Mouse (Mus musculus): ENCODE measurements at regions not wholly inside any gene's neighbourhood (a gene's known extent, or its start where the extent isn't known, plus 50 kb on each side); places are given as distances from the start of the nearest gene placed in this dataset.
A peak's percentile ranks its signal among the peaks of the same experiment; 100 is the strongest.

DNA sequence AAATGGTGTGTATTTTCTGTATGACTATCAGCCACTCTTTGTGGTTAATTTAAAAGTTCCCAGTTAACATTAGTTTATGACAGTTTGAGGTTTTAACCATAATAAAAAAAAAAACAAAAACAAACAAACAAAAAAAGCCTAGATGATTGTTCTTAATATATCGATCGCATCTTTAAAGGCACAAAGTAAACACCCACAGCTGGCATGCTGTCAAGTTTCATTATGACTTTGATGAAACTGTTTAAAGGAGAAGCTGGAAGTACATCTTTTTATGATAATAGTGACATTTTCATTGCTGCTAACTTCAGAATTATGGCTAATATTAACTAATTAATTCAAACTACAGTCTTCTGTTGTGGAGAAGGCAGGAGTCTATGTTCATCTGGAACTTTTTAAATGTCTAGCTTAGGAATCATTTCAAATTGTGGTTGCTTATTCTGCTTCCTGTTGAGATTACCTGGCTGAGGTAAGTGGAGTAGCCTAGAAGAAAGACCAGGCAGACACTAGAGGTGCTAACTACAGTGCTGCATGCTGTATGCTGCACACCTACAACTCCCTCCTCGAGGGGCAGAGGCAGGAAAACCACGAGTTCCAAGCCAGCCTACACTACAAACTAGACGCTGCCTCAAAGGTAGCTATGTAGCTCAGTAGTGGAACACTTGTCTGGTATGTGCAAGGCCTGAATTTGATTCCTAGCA, 591.9 kb downstream of the Zfp706 start:
- intact Hi-C loops (cut with DNase I) = no loop called here
- Histone ChIP-seq H3K79me2 (replicated peaks; ENCODE audit: control insufficient read depth, insufficient read depth, low read length) (no peaks in the 10 kb centered on the region), H3K27ac (no peak overlapping the region), H3K4me3 (no peak overlapping the region), H3K4me1 (ENCODE audit: control insufficient read depth, insufficient read depth, low read length) (peaks cover 1% of the 10 kb centered on the region; the same call in 1 of the 2 replicates), H3K27me3 (ENCODE audit: control insufficient read depth, insufficient read depth, low read length) (no peaks in the 10 kb centered on the region), H3K9ac (ENCODE audit: low read depth, low read length) (no peak overlapping the region), H3K36me3 (ENCODE audit: control insufficient read depth, insufficient read depth, low read length) (no peaks in the 10 kb centered on the region)
- no peak for DNase-seq
- TF ChIP-seq CTCF (IDR thresholded peaks at IDR 0.05) (no peak), POLR2A (IDR thresholded peaks at IDR 0.05; ENCODE audit: insufficient read depth, low read depth, low read length) (no peak), EP300 (IDR thresholded peaks at IDR 0.05; ENCODE audit: insufficient read depth, low read depth, low read length) (no peak)
- WGBS = 73% methylated on average over 5 of the region's 5 CpGs

DNA sequence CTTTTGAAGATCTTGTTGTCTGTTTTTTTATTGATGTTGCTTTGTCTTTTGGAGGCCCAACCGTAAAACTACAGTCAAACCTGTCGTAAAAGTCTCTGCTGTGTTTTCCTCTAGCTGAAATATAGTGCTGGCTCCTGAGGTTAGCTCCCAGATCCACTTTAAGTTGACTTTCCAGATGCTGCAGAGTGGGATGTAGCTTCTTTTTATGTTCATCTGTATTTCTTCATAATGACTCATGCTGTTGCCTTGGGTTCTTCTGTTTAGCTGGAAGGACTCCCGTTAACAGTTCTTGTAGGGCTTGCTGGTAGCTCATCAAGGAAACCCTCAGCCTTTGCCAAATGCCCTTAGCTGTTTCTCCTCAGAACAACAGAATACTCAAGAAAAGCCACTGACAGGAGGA, 595.6 kb downstream of the Zfp706 start:
- DNase-seq = no peak
- Histone ChIP-seq H3K9ac (ENCODE audit: low read depth, low read length) (no peak overlapping the region), H3K79me2 (replicated peaks; ENCODE audit: control insufficient read depth, insufficient read depth, low read length) (no peaks in the 10 kb centered on the region), H3K27ac (no peak overlapping the region), H3K4me3 (no peak overlapping the region), H3K36me3 (ENCODE audit: control insufficient read depth, insufficient read depth, low read length) (no peaks in the 10 kb centered on the region), H3K27me3 (ENCODE audit: control insufficient read depth, insufficient read depth, low read length) (no peaks in the 10 kb centered on the region), H3K4me1 (ENCODE audit: control insufficient read depth, insufficient read depth, low read length) (no peaks in the 10 kb centered on the region)
- intact Hi-C loops (cut with DNase I) = no loop called here
- TF ChIP-seq CTCF (IDR thresholded peaks at IDR 0.05) (no peak), POLR2A (IDR thresholded peaks at IDR 0.05; ENCODE audit: insufficient read depth, low read depth, low read length) (no peak), EP300 (IDR thresholded peaks at IDR 0.05; ENCODE audit: insufficient read depth, low read depth, low read length) (no peak)
- 90% methylated on average over 3 of the region's 3 CpGs for WGBS

- DNase-seq = no peak
- intact Hi-C loops (cut with DNase I) = no loop called here
- WGBS = 74% methylated on average over 3 of the region's 3 CpGs
- H3K27me3 ChIP-seq (ENCODE audit: control insufficient read depth, insufficient read depth, low read length) = no peaks in the 10 kb centered on the region
- no peaks in the 10 kb centered on the region for H3K79me2 ChIP-seq (replicated peaks; ENCODE audit: control insufficient read depth, insufficient read depth, low read length)
- H3K36me3 ChIP-seq (ENCODE audit: control insufficient read depth, insufficient read depth, low read length) = no peaks in the 10 kb centered on the region
- no peak overlapping the region for H3K4me3 ChIP-seq
- H3K9ac ChIP-seq (ENCODE audit: low read depth, low read length) = no peak overlapping the region
- H3K4me1 ChIP-seq (ENCODE audit: control insufficient read depth, insufficient read depth, low read length) = no peaks in the 10 kb centered on the region
- TF ChIP-seq POLR2A (IDR thresholded peaks at IDR 0.05; ENCODE audit: insufficient read depth, low read depth, low read length) (no peak), EP300 (IDR thresholded peaks at IDR 0.05; ENCODE audit: insufficient read depth, low read depth, low read length) (no peak), CTCF (IDR thresholded peaks at IDR 0.05) (no peak)
- no peak overlapping the region for H3K27ac ChIP-seq
Observed at GRCm38 (mm10) chr15:36405446-36405845, 602.1 kb downstream of the Zfp706 start.

DNA sequence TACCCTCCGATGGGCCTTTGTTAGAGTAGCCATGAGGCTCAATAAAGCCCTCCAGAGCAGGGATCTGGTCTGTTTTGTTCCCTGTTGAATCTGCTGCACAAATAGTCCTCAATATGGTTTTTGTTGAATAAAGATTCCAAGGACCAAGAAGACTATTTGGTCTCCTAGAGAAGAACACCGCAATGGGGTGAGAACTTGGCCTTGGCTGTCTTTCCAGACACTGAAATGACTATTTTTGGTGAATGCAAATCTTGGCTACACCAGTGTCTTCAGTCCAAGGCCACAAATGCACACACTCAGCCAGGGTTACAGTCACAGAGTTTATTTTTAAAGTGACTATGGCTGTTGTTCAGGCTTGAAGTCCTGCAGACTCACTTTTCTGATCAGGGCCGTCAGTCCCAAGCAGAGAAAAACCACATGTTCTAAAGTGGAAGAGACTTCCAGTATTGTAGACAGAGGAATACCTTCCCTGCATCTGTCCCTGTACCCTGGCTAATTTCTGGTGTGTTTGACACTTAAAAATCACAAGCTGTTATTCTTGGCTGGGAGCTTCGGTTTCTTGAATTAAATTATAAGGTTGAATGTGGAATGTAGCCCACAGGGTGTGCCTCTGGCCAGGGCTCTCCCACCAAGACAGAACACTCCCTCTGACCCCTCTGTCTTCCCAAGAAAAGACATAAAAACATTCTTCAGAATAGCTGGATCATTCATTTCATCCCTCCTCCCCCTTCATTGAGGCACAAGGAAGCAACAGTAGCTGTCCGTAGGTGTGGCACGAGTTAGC, 604.0 kb downstream of the Zfp706 start:
- intact Hi-C loops (cut with DNase I) = no loop called here
- WGBS = 52% methylated on average over 6 of the region's 6 CpGs

GRCm38 (mm10) chr15:36402051-36402450, 605.5 kb downstream of the Zfp706 start:
- H3K27me3 ChIP-seq (ENCODE audit: control insufficient read depth, insufficient read depth, low read length) = no peaks in the 10 kb centered on the region
- no peak overlapping the region for H3K4me3 ChIP-seq
- H3K36me3 ChIP-seq (ENCODE audit: control insufficient read depth, insufficient read depth, low read length) = no peaks in the 10 kb centered on the region
- no peak overlapping the region for H3K9ac ChIP-seq (ENCODE audit: low read depth, low read length)
- no peak for TF ChIP-seq POLR2A (IDR thresholded peaks at IDR 0.05; ENCODE audit: insufficient read depth, low read depth, low read length)
- no peak for TF ChIP-seq CTCF (IDR thresholded peaks at IDR 0.05)
- no peak for TF ChIP-seq EP300 (IDR thresholded peaks at IDR 0.05; ENCODE audit: insufficient read depth, low read depth, low read length)
- no peak for DNase-seq
- no peaks in the 10 kb centered on the region for H3K4me1 ChIP-seq (ENCODE audit: control insufficient read depth, insufficient read depth, low read length)
- WGBS = 88% methylated on average over 1 of the region's 1 CpGs
- no peaks in the 10 kb centered on the region for H3K79me2 ChIP-seq (replicated peaks; ENCODE audit: control insufficient read depth, insufficient read depth, low read length)
- intact Hi-C loops (cut with DNase I) = no loop called here
- no peak overlapping the region for H3K27ac ChIP-seq

More for the DNA sequence above, 604.0 kb downstream of the Zfp706 start:
- Histone ChIP-seq H3K27ac (no peak overlapping the region), H3K27me3 (ENCODE audit: control insufficient read depth, insufficient read depth, low read length) (no peaks in the 10 kb centered on the region), H3K79me2 (replicated peaks; ENCODE audit: control insufficient read depth, insufficient read depth, low read length) (no peaks in the 10 kb centered on the region), H3K36me3 (ENCODE audit: control insufficient read depth, insufficient read depth, low read length) (no peaks in the 10 kb centered on the region), H3K9ac (ENCODE audit: low read depth, low read length) (no peak overlapping the region), H3K4me3 (no peak overlapping the region), H3K4me1 (ENCODE audit: control insufficient read depth, insufficient read depth, low read length) (no peaks in the 10 kb centered on the region)
- DNase-seq = peak in 1 of 2 experiments; percentile 9
- TF ChIP-seq POLR2A (IDR thresholded peaks at IDR 0.05; ENCODE audit: insufficient read depth, low read depth, low read length) (no peak), CTCF (IDR thresholded peaks at IDR 0.05) (no peak), EP300 (IDR thresholded peaks at IDR 0.05; ENCODE audit: insufficient read depth, low read depth, low read length) (no peak)

- Histone ChIP-seq H3K9ac (ENCODE audit: low read depth, low read length) (no peak overlapping the region), H3K4me3 (no peak overlapping the region), H3K36me3 (ENCODE audit: control insufficient read depth, insufficient read depth, low read length) (no peaks in the 10 kb centered on the region), H3K27ac (no peak overlapping the region), H3K79me2 (replicated peaks; ENCODE audit: control insufficient read depth, insufficient read depth, low read length) (no peaks in the 10 kb centered on the region), H3K27me3 (ENCODE audit: control insufficient read depth, insufficient read depth, low read length) (no peaks in the 10 kb centered on the region), H3K4me1 (ENCODE audit: control insufficient read depth, insufficient read depth, low read length) (no peaks in the 10 kb centered on the region)
- intact Hi-C loops (cut with DNase I) = no loop called here
- TF ChIP-seq POLR2A (IDR thresholded peaks at IDR 0.05; ENCODE audit: insufficient read depth, low read depth, low read length) = no peak
- TF ChIP-seq EP300 (IDR thresholded peaks at IDR 0.05; ENCODE audit: insufficient read depth, low read depth, low read length) = no peak
- no peak for TF ChIP-seq CTCF (IDR thresholded peaks at IDR 0.05)
- 83% methylated on average over 9 of the region's 9 CpGs for WGBS
- DNase-seq = no peak
Observed at GRCm38 (mm10) chr15:36400311-36400840, 607.2 kb downstream of the Zfp706 start.

Data from heart, adult 2 months (tissue).